Mouse (Mus musculus) midbrain, embryonic 10.5 days (tissue): ENCODE measurements around the gene Taf5. TPM values are rescaled to one million over a fixed set of nuclear protein-coding genes. Genes with fewer than 3 reads are reported as not detected.

Source experiments
- polyA plus RNA-seq: library from polyadenylated mRNA; unstranded; fragments of >200 nt; fragmentation: Nextera tagmentation; extraction: Ambion mirVana; gene quantifications from 2 replicates; pipeline ENCODE4 v1.2.1, GENCODE M21; 2016

Gene Taf5
- polyA plus RNA-seq, 1 experiment from 2014 or later = 6.8 TPM

Other genes starting within 250 kb of the Taf5 start
- gene Ina, start 53.0 kb upstream of the Taf5 start, polyA plus RNA-seq = 51.0 and 98.3 TPM in 2 replicates
- gene Nt5c2, start 52.6 kb upstream of the Taf5 start, polyA plus RNA-seq = 64.1 and 77.4 TPM in 2 replicates
- 30.2 and 33.8 TPM in 2 replicates for gene Pcgf6, start 16.8 kb upstream of the Taf5 start, polyA plus RNA-seq
- gene Usmg5, start 22.9 kb downstream of the Taf5 start, polyA plus RNA-seq = 1,039 and 1,106 TPM in 2 replicates
- gene Pdcd11, start 23.0 kb downstream of the Taf5 start, polyA plus RNA-seq = 12.4 and 12.5 TPM in 2 replicates
- gene Calhm2, start 70.5 kb downstream of the Taf5 start, polyA plus RNA-seq = 1.7 and 1.8 TPM in 2 replicates
- gene Calhm1, start 76.5 kb downstream of the Taf5 start, polyA plus RNA-seq = not detected in 2 replicates
- not detected in 2 replicates for gene Calhm3, start 90.0 kb downstream of the Taf5 start, polyA plus RNA-seq
- gene Neurl1a, start 111.1 kb downstream of the Taf5 start, polyA plus RNA-seq = 4.4 and 5.0 TPM in 2 replicates